In genomic region chr7:72738324-72738944, GRCm38 (mm10) we compare ENCODE assay signal across 9 mouse cellular contexts.
DNase-seq lines count a peak whose midpoint lies in the region; ATAC-seq lines count a peak whose summit lies in the region.
"Had no signal": no experiment of that assay in that cellular context is flagged by ENCODE, and none has a peak within 500 bp of the region (broad histone marks: within the 10 kb centered on the region; RNA-seq: fewer than 3 reads in every experiment).

No protein-coding gene starts in this region.

- no peak overlapping the region for H3K9ac ChIP-seq in hindbrain, embryonic 16.5 days (ENCODE audit: low read depth, low read length)
- H3K9ac ChIP-seq in midbrain, embryonic 16.5 days (ENCODE audit: low read depth, low read length), result no peak overlapping the region

- H3K4me3 ChIP-seq in embryonic facial prominence, embryonic 10.5 days, result no peak overlapping the region
- H3K4me3 ChIP-seq in hindbrain, embryonic 16.5 days (ENCODE audit: low read length), result no peak overlapping the region
- no peak overlapping the region for H3K4me3 ChIP-seq in midbrain, embryonic 16.5 days (ENCODE audit: low read depth, low read length)

- H3K4me2 ChIP-seq in hindbrain, embryonic 16.5 days (ENCODE audit: low read length), result no peak overlapping the region
- no peak overlapping the region for H3K4me2 ChIP-seq in midbrain, embryonic 16.5 days (ENCODE audit: low read length)

- 67% methylated on average over 13 of the region's 13 CpGs for WGBS in embryonic facial prominence, embryonic 10.5 days
- 24% methylated on average over 13 of the region's 13 CpGs for WGBS in hindbrain, embryonic 16.5 days
- 32% methylated on average over 13 of the region's 13 CpGs for WGBS in midbrain, embryonic 16.5 days

- H3K36me3 ChIP-seq in embryonic facial prominence, embryonic 10.5 days (replicated peaks), result no peaks in the 10 kb centered on the region
- no peaks in the 10 kb centered on the region for H3K36me3 ChIP-seq in hindbrain, embryonic 16.5 days (ENCODE audit: control insufficient read depth, insufficient read depth, low read length)
- no peaks in the 10 kb centered on the region for H3K36me3 ChIP-seq in midbrain, embryonic 16.5 days (ENCODE audit: control insufficient read depth, insufficient read depth, low read length)

- no peaks in the 10 kb centered on the region for H3K27me3 ChIP-seq in embryonic facial prominence, embryonic 10.5 days (replicated peaks; ENCODE audit: low read depth, poor library complexity, severe bottlenecking)
- H3K27me3 ChIP-seq in hindbrain, embryonic 16.5 days (replicated peaks; ENCODE audit: control insufficient read depth, insufficient read depth, low read length), result no peaks in the 10 kb centered on the region
- no peaks in the 10 kb centered on the region for H3K27me3 ChIP-seq in midbrain, embryonic 16.5 days (ENCODE audit: control insufficient read depth, insufficient read depth, low read depth, low read length)

- intact Hi-C loops in heart, postnatal 10 days (cut with DNase I), result no loop called here

- DNase-seq in 3T3-L1 (ENCODE audit: low read depth, low spot score), result peak; percentile 18
- no peak for DNase-seq in embryonic facial prominence, embryonic 10.5 days (ENCODE audit: low spot score)
- DNase-seq in frontal cortex, postnatal 25 days (ENCODE audit: low spot score in 2 of 2), result no peak
- DNase-seq in heart, postnatal 10 days, result no peak
- DNase-seq in layer of hippocampus, postnatal 14 days (ENCODE audit: low spot score in 2 of 2), result no peak
- DNase-seq: liver; lung, postnatal 4 days had no signal

- peak; percentile 64; the same call in 1 of the 2 replicates for ATAC-seq in hindbrain, embryonic 16.5 days
- ATAC-seq in midbrain, embryonic 16.5 days, result 0 out of 2 replicates have a peak, but pooled peaks have one; percentile 58

- peaks cover 16% of the 10 kb centered on the region for H3K4me1 ChIP-seq in embryonic facial prominence, embryonic 10.5 days
- peaks cover 6% of the 10 kb centered on the region for H3K4me1 ChIP-seq in hindbrain, embryonic 16.5 days (ENCODE audit: control insufficient read depth, insufficient read depth, low read depth, low read length)
- H3K4me1 ChIP-seq in midbrain, embryonic 16.5 days (ENCODE audit: control insufficient read depth, insufficient read depth, low read length), result peaks cover 7% of the 10 kb centered on the region

- H3K9me3 ChIP-seq in embryonic facial prominence, embryonic 10.5 days, result no peaks in the 10 kb centered on the region
- no peaks in the 10 kb centered on the region for H3K9me3 ChIP-seq in hindbrain, embryonic 16.5 days (ENCODE audit: control insufficient read depth, low read length)
- H3K9me3 ChIP-seq in midbrain, embryonic 16.5 days (replicated peaks; ENCODE audit: control insufficient read depth, low read length, poor library complexity, severe bottlenecking), result no peaks in the 10 kb centered on the region

- H3K27ac ChIP-seq in embryonic facial prominence, embryonic 10.5 days (replicated peaks), result peak overlapping the region; percentile 40; the same call in 1 of the 2 replicates
- no peak overlapping the region for H3K27ac ChIP-seq in hindbrain, embryonic 16.5 days (ENCODE audit: low read depth, low read length)
- H3K27ac ChIP-seq in midbrain, embryonic 16.5 days (ENCODE audit: low read length), result no peak overlapping the region
